Mouse (Mus musculus): ENCODE measurements around the gene Ccdc73. TPM values are rescaled to one million over a fixed set of nuclear protein-coding genes. Genes with fewer than 3 reads are reported as not detected.
"Not testable (repeated sequence)": the region's sequence is repeated elsewhere in the genome, so short reads cannot be mapped to it uniquely, and the experiment has no call there.

Ccdc73 gene
- 8.5 and 8.9 TPM in 2 replicates for polyA plus RNA-seq (2016; fragmentation: Nextera tagmentation; extraction: Ambion mirVana)

DNA sequence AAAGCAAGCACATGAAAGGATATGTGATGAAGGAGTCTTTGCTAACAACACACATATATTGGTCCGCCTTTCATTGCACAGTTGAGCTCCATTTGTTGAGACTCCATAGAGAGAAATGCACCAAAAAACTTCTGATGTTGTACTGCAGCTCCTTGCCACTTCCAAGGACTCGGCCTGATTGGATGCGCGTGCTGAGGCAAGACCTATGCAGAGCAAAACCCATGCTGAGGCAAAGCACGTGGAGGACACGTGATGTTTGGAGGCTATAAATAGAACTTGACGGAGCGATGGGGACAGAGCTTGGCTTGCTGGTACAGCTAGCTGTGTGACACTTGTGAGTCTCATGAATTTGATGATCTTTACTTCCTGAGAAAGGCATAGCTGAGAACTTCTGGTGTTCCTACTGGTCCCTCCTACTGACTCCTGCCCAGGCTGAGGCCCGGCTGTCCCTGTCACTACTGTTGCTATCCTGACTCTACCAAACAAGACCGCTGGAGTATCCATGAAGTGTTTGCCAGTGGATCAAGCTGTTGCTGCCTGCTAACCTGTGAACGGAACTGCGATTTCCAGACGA lies at the start of gene Ccdc73:
Ccdc73 (plus strand) TSS at position 524 of the 574 bp plus-strand sequence.
- Histone ChIP-seq H3K9me3 (no peaks in the 10 kb centered on the region), H3K27ac (replicated peaks) (no peak within 1 kb of the TSS), H3K27me3 (no peaks in the 10 kb centered on the region), H3K4me1 (no peaks in the 10 kb centered on the region), H3K36me3 (no peaks in the 10 kb centered on the region), H3K9ac (replicated peaks) (no peak within 1 kb of the TSS), H3K4me3 (no peak within 1 kb of the TSS), H3K4me2 (replicated peaks) (no peak within 1 kb of the TSS)
- no peak for ATAC-seq (ENCODE audit: low FRiP score, low read depth)
- WGBS = 92% methylated on average over 13 of the region's 13 CpGs

DNA sequence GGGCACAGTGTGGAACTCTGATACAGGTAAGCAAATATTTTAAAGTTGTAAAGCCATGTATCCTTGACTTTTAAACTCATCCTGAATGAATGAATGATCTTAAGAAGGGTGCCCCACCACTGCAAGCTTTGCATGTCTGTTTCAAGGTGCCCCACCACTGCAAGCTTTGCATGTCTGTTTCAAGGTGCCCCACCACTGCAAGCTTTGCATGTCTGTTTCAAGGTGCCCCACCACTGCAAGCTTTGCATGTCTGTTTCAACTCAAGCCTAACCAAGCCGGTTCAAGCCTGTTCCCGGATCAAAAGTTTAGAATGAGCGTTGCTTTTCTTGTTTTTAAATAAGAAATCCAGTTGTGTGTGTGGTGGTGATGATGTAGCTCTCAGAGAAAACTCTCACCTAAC lies 48.8 kb upstream of the Ccdc73 start:
- WGBS = 88% methylated on average over 3 of the region's 3 CpGs
- H3K27ac ChIP-seq (replicated peaks); H3K9me3 ChIP-seq; H3K27me3 ChIP-seq; H3K4me2 ChIP-seq (replicated peaks); H3K9ac ChIP-seq (replicated peaks); ATAC-seq (ENCODE audit: low FRiP score, low read depth); H3K36me3 ChIP-seq; H3K4me3 ChIP-seq: not testable (repeated sequence)
- H3K4me1 ChIP-seq = peaks cover 20% of the 10 kb centered on the region

DNA sequence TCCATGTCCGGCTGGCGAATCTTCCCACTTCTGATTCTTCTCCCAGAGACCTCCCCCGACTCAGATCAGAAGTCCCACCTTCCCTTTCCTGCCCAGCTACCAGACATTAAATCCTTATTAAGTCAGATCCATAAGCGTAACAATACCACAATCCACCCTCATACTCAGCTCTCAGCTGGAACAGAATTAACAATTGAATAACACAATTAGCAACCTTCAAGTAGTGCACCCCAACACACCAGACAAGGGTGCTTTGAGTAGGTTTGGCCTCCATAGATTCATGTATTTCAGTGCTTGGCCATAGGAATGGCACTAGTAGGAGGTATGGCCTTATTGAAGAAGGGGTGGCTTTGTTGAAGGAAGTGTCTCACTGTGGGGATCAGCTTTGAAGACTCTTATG lies 41.4 kb upstream of the Ccdc73 start:
- Histone ChIP-seq H3K9me3 (no peaks in the 10 kb centered on the region), H3K36me3 (no peaks in the 10 kb centered on the region), H3K27ac (replicated peaks) (no peak overlapping the region), H3K9ac (replicated peaks) (no peak overlapping the region), H3K27me3 (no peaks in the 10 kb centered on the region), H3K4me2 (replicated peaks) (no peak overlapping the region), H3K4me1 (no peaks in the 10 kb centered on the region), H3K4me3 (no peak overlapping the region)
- no peak for ATAC-seq (ENCODE audit: low FRiP score, low read depth)
- 85% methylated on average over 4 of the region's 4 CpGs for WGBS

DNA sequence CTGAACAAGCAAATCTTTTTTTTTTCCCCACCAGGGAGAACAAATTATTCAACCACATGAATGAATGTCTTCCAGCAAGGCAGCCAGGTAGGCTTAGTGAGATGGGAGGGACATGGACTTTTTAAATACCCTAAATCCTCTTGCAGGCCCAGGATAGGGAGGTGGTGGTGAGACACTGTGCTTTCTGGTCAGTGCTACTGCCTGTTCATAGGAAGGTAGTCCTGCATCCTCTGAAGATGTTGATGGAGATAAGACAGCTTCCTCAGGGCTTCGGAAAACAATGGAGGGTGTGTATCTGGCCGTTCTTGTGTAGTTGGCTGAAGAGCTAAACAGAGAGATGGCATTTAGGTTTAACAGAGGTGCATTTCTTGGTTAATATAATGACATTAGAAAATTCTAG lies 35.1 kb upstream of the Ccdc73 start:
- Histone ChIP-seq H3K36me3 (no peaks in the 10 kb centered on the region), H3K4me1 (no peaks in the 10 kb centered on the region), H3K9ac (replicated peaks) (no peak overlapping the region), H3K9me3 (no peaks in the 10 kb centered on the region), H3K4me3 (no peak overlapping the region), H3K27ac (replicated peaks) (no peak overlapping the region), H3K4me2 (replicated peaks) (no peak overlapping the region), H3K27me3 (no peaks in the 10 kb centered on the region)
- 96% methylated on average over 2 of the region's 2 CpGs for WGBS
- no peak for ATAC-seq (ENCODE audit: low FRiP score, low read depth)

DNA sequence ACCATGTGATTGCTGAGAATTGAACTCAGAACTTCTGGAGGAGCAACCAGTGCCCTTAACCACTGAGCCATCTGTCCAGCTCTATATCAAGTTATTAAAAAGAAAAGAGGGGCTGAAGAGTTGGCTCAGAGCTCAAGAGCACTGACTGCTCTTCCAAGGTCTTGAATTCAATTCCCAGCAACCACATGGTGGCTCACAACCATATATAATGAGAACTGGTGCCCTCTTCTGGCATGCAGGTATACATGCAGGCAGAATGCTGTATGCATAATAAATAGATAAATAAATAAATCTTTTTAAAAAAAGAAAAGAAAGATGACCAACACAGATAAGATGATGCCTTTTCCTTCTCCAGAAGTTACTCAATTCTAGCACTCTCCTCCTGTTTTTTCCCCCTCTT lies 26.6 kb upstream of the Ccdc73 start:
- no peaks in the 10 kb centered on the region for H3K9me3 ChIP-seq
- no peak overlapping the region for H3K9ac ChIP-seq (replicated peaks)
- no peak for ATAC-seq (ENCODE audit: low FRiP score, low read depth)
- H3K4me3 ChIP-seq = no peak overlapping the region
- H3K4me1 ChIP-seq = no peaks in the 10 kb centered on the region
- no peaks in the 10 kb centered on the region for H3K36me3 ChIP-seq
- H3K27me3 ChIP-seq = no peaks in the 10 kb centered on the region
- H3K27ac ChIP-seq (replicated peaks) = no peak overlapping the region
- H3K4me2 ChIP-seq (replicated peaks) = no peak overlapping the region

DNA sequence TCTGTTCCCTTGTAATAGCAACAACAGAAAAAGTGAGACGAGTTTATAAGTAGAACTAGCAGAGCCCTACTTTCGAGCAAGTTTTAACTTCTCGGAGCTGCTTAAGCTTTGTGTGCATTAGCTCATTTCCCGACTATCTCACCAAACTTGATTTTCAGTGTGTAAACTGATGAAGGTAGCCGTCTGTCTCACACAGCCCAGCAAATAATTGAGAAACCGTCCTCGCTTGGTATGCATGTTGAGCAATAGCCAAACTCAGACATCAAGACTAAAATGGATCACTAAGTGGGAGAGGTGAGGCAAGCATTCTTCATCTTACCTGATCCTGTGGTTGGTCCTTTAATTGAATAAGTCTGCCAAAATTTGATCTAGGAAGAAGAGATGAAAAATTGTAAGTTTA lies 25.9 kb upstream of the Ccdc73 start:
- no peak overlapping the region for H3K4me3 ChIP-seq
- no peaks in the 10 kb centered on the region for H3K9me3 ChIP-seq
- no peaks in the 10 kb centered on the region for H3K36me3 ChIP-seq
- WGBS = 89% methylated on average over 7 of the region's 7 CpGs
- H3K4me1 ChIP-seq = no peaks in the 10 kb centered on the region
- H3K27ac ChIP-seq (replicated peaks) = no peak overlapping the region
- H3K4me2 ChIP-seq (replicated peaks) = no peak overlapping the region
- ATAC-seq (ENCODE audit: low FRiP score, low read depth) = no peak
- H3K27me3 ChIP-seq = no peaks in the 10 kb centered on the region
- H3K9ac ChIP-seq (replicated peaks) = no peak overlapping the region

DNA sequence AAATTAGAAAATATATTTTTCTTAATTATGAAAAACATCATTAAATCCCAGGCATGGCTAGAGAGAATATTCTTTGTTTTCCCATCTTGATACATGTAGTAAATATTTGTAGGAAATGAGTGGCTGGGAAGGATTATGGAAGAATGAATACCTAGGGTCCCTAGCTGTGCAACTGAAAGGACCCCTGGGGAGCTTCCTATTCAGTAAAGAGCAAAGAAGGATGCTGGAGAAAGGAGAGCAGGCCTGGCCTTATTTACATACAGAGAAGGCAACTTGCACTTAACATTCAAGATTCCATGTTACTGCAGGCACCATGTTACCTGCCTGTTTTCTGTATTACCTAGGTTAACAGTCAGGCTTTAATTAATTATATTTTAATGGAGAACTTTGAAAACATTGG lies 25.0 kb upstream of the Ccdc73 start:
- H3K4me3 ChIP-seq = no peak overlapping the region
- no peak overlapping the region for H3K4me2 ChIP-seq (replicated peaks)
- H3K27me3 ChIP-seq = no peaks in the 10 kb centered on the region
- H3K4me1 ChIP-seq = no peaks in the 10 kb centered on the region
- H3K9ac ChIP-seq (replicated peaks) = no peak overlapping the region
- ATAC-seq (ENCODE audit: low FRiP score, low read depth) = no peak
- no peaks in the 10 kb centered on the region for H3K9me3 ChIP-seq
- no peaks in the 10 kb centered on the region for H3K36me3 ChIP-seq
- H3K27ac ChIP-seq (replicated peaks) = no peak overlapping the region

DNA sequence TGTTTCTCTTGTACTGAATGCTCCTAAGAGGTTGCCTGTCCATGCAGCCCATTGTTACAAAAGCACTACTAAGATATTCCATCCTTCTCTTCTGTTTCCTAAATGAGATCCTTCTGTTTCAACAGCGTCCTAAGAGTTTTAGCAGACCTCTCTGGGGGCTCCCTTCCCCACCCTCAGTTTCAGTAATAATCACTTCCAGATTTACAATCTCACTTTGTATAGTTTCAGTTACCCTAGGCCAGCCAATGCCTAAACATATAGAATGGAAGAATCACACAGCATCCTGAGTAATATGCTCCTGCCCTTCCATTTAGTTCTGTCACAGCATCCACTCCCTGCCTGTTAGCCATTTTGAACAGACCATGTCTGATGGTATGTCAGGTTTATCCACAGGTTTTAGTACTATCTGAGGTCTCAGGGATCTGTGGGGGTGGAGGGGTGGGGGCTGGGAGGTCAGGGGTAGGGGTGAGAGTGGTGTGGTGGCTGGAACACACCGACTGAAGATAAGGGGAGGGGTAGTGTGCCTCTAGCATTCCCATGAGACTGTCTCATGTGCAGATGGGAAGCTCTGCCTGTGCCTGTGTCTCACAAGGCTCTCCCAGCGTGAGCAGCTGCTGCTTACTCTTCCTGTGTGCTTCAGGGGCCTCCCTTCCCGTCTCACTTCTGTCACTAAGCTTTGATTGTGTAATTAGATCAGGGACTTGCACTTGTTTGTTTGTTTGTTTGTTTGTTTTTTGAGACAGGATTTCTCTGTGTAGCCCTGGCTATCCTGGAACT lies 20.8 kb upstream of the Ccdc73 start:
- Histone ChIP-seq H3K9me3 (no peaks in the 10 kb centered on the region), H3K4me2 (replicated peaks) (no peak overlapping the region), H3K9ac (replicated peaks) (0 out of 2 replicates have a peak overlapping the region, but pooled peaks have one; percentile 5), H3K36me3 (no peaks in the 10 kb centered on the region), H3K27me3 (peaks cover 30% of the 10 kb centered on the region), H3K4me1 (peaks cover 9% of the 10 kb centered on the region; the same call in 1 of the 2 replicates), H3K4me3 (no peak overlapping the region), H3K27ac (replicated peaks) (no peak overlapping the region)
- no peak for ATAC-seq (ENCODE audit: low FRiP score, low read depth)
- 28% methylated on average over 4 of the region's 4 CpGs for WGBS

DNA sequence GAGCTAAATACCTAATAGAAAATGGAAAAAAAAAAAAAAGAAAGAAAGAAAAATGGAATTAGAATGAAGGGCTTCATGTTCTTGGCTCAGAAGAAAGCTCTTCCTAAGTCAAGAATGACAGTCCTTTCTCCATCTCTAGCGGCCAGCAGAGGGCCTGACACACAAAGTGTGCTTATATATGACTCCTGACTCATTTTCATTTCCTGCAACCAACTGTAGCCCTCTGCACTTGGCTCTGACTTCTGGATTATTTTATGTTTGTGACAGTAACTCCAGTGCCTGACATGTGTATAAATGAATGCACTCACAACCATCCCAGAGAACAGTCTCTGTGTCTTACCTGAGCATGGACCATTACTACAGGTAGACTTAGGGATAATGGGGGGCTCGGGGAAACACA lies 20.0 kb upstream of the Ccdc73 start:
- no peak for ATAC-seq (ENCODE audit: low FRiP score, low read depth)
- Histone ChIP-seq H3K36me3 (no peaks in the 10 kb centered on the region), H3K9ac (replicated peaks) (no peak overlapping the region), H3K4me3 (no peak overlapping the region), H3K27ac (replicated peaks) (no peak overlapping the region), H3K4me1 (peaks cover 9% of the 10 kb centered on the region; the same call in 1 of the 2 replicates), H3K9me3 (no peaks in the 10 kb centered on the region), H3K4me2 (replicated peaks) (no peak overlapping the region), H3K27me3 (peaks cover 30% of the 10 kb centered on the region)
- WGBS = 57% methylated on average over 2 of the region's 2 CpGs

DNA sequence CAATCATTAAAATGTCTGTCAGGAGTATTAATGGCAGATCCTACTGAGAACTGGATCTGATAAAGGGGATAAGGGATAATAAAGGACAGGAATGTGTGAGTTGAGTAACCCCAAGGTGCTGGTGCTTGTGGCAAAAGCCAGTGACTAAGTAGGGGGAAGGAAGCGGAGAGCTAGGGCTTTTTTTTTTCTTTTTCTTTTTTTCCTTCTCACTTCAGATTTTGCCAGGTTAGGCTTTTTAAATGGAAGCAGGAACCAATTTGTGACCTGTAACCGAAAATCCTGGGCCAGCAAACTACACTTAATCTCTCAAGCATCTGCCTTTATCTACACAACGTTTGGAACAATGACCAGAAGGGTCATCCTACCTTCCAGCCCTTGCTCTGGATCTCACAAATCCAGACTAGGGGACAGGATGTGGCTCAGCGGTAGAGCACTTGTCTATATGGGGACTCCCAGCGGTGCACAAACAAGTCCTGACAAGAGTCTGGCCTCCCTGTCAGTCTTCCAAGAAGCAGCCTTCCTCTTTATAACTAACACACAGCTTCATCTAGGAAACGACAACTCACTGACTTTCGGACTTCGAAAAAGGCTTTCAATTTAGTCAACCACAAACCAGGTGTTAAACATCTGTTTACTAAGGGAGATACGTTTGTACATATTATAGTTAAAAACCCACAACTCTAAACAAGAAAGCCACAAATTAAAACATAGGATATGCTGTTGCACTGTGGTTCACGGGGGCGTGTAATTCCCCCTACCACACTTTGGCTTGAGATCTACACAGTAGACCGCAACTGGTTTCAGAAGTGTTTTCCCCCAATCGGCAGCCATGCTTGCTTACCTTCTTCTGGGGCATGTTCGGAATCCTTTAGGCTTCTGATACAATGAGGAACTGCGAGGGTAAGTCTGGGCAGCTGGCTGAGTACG lies 19.1 kb upstream of the Ccdc73 start:
- ATAC-seq (ENCODE audit: low FRiP score, low read depth) = no peak
- H3K9me3 ChIP-seq = no peaks in the 10 kb centered on the region
- no peaks in the 10 kb centered on the region for H3K36me3 ChIP-seq
- H3K27me3 ChIP-seq = peaks cover 30% of the 10 kb centered on the region
- 33% methylated on average over 16 of the region's 16 CpGs for WGBS
- peak overlapping the region; percentile 98 for H3K4me2 ChIP-seq (replicated peaks)
- no peak overlapping the region for H3K9ac ChIP-seq (replicated peaks)
- peaks cover 9% of the 10 kb centered on the region; the same call in 1 of the 2 replicates for H3K4me1 ChIP-seq
- H3K27ac ChIP-seq (replicated peaks) = no peak overlapping the region
- peak overlapping the region; percentile 58; the same call in 1 of the 2 replicates for H3K4me3 ChIP-seq

DNA sequence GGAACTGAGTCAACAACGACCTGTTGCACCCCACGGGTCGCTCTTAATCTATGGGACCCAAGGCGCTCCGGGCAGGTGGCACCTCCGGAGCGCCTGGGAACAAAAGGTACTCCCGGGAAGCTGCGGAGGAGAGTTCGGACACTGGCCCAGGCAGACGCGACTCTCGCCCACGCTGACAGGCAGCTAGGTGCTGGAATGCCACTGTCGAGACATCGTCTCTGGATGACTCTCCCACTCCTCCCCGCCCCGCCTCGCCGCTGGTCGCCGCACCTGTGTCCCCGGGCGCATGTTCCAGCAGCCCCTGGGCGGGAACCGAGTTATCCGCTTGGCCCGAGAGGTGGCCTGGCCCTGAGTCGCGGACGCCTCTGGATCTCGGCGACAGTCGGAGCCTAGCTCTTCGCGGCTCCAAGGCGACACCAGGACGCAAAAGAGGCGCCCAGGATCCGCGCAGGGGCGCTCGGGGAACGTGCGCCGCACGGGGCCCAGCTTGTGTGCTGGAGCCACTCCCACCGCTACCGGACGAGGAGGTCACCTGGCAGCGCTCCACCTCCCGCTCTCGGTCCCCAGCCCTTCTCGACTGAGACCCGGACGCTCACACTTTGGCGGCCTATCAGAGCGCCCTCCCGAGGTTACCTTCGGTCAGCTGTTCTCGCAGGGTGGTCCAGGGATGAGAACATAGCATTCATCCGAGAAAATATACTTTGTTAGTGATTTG lies 18.2 kb upstream of the Ccdc73 start, which contains the start of gene Prrg4:
Prrg4 (minus strand) TSS at position 601 of the 715 bp plus-strand sequence.
- H3K9me3 ChIP-seq = no peaks in the 10 kb centered on the region
- peak within 1 kb of the TSS; percentile 60 for H3K9ac ChIP-seq (replicated peaks)
- WGBS = under 1% methylated on average over 60 of the region's 62 CpGs
- H3K27ac ChIP-seq (replicated peaks) = no peak within 1 kb of the TSS
- peaks cover 30% of the 10 kb centered on the region for H3K27me3 ChIP-seq
- H3K4me2 ChIP-seq (replicated peaks) = peak within 1 kb of the TSS; percentile 98
- ATAC-seq (ENCODE audit: low FRiP score, low read depth) = peak; percentile 77
- H3K4me3 ChIP-seq = peak within 1 kb of the TSS; percentile 58
- H3K4me1 ChIP-seq = peaks cover 9% of the 10 kb centered on the region; the same call in 1 of the 2 replicates
- no peaks in the 10 kb centered on the region for H3K36me3 ChIP-seq
